Mouse (Mus musculus) hindbrain, embryonic 14.5 days (tissue): ENCODE data around the gene Zglp1. TPM values are rescaled to one million over a fixed set of nuclear protein-coding genes. Genes with fewer than 3 reads are reported as not detected.

ENCODE experiments used
- ATAC-seq: fragments of 200-750 bp; cut with Nextera tagmentation; 2 replicates; pipeline ENCODE4 v1.8.0; 2017; ENCODE audit warnings: moderate number of reproducible peaks, mild to moderate bottlenecking, moderate TSS enrichment, moderate library complexity; ENCODE audit not compliant: low FRiP score
- DNase-seq: peaks from one replicate; pipeline ENCODE4 v3.0.0-alpha.2; 2015; ENCODE audit warnings: low spot score
- H3K27ac ChIP-seq: fragments of 300-500 bp; sonication (generic); 2 replicates; pipeline ENCODE4 v1.5.1; 2014; ENCODE audit warnings: mild to moderate bottlenecking, moderate library complexity
- H3K27me3 ChIP-seq: fragments of 300-500 bp; sonication (generic); 2 replicates; pipeline ENCODE4 v1.6.1; 2014; ENCODE audit warnings: mild to moderate bottlenecking, low read length, mixed read lengths; ENCODE audit not compliant: control insufficient read depth, insufficient read depth
- H3K36me3 ChIP-seq: fragments of 300-500 bp; sonication (generic); replicated peaks from 2 replicates; pipeline ENCODE4 v1.6.1; 2014; ENCODE audit not compliant: control insufficient read depth, insufficient read depth
- H3K4me1 ChIP-seq: fragments of 300-500 bp; sonication (generic); replicated peaks from 2 replicates; pipeline ENCODE4 v1.6.1; 2014; ENCODE audit warnings: antibody characterized with exemption, low read length, mixed read lengths; ENCODE audit not compliant: control insufficient read depth, insufficient read depth
- H3K4me2 ChIP-seq: fragments of 300-500 bp; sonication (generic); replicated peaks from 2 replicates; pipeline ENCODE4 v1.6.1; 2014; ENCODE audit warnings: mild to moderate bottlenecking, moderate library complexity
- H3K4me3 ChIP-seq: fragments of 300-500 bp; sonication (generic); replicated peaks from 2 replicates; pipeline ENCODE4 v1.5.1; 2014; ENCODE audit warnings: mild to moderate bottlenecking, low read length
- H3K9ac ChIP-seq: fragments of 300-500 bp; sonication (generic); 2 replicates; pipeline ENCODE4 v1.6.1; 2014
- H3K9me3 ChIP-seq: fragments of 300-500 bp; sonication (generic); 2 replicates; pipeline ENCODE4 v1.6.1; 2016; ENCODE audit warnings: low read length; ENCODE audit not compliant: control insufficient read depth
- WGBS: fragments of 180-500 bp; shearing (Covaris S2); extraction: QIAGEN DNeasy Blood & Tissue Kit; methylation state at CpG from one replicate; pipeline ENCODE4 v1.1.7; 2014; 5-methylcytosine and 5-hydroxymethylcytosine counted together
- polyA plus RNA-seq: library from polyadenylated mRNA; unstranded; fragments of >200 nt; fragmentation: Nextera tagmentation; extraction: Ambion mirVana; gene quantifications from 2 replicates; pipeline ENCODE4 v1.2.1, GENCODE M21; 2014

Gene Zglp1
- polyA plus RNA-seq, 1 experiment from 2014 or later, result 2.0 TPM

DNA sequence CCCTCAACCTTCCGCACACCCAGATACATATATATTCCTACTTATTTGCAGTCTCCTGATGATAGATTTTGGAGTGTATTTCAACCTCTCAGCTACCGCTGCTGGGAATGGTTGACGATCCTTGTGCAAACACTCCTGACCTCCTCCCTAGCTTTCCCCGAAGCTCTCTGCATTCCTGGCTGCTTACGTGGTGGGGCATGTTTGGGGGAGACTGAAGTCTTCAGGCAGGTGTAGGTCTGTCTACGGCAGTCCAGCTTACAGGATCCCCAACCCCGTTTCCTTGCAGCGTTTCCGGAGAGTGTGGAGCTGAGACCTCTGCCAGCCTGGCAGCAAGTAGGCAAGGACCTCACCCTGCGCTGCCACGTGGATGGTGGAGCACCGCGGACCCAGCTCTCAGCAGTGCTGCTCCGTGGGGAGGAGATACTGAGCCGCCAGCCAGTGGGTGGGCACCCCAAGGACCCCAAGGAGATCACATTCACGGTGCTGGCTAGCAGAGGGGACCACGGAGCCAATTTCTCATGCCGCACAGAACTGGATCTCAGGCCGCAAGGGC lies 41.6 kb downstream of the Zglp1 start:
- H3K4me2 ChIP-seq, result no peak overlapping the region
- no peak for DNase-seq
- no peak for ATAC-seq
- peaks cover 35% of the 10 kb centered on the region for H3K27me3 ChIP-seq
- H3K36me3 ChIP-seq, result no peaks in the 10 kb centered on the region
- peaks cover 9% of the 10 kb centered on the region; the same call in 1 of the 2 replicates for H3K4me1 ChIP-seq
- 70% methylated on average over 19 of the region's 19 CpGs for WGBS
- no peak overlapping the region for H3K9ac ChIP-seq
- H3K27ac ChIP-seq, result no peak overlapping the region
- no peaks in the 10 kb centered on the region for H3K9me3 ChIP-seq
- H3K4me3 ChIP-seq, result no peak overlapping the region

GRCm38 (mm10) chr9:21022726-21023125 lies 44.2 kb downstream of the Zglp1 start:
- 82% methylated on average over 1 of the region's 1 CpGs for WGBS
- no peak for DNase-seq
- H3K27ac ChIP-seq, result no peak overlapping the region
- H3K27me3 ChIP-seq, result peaks cover 24% of the 10 kb centered on the region
- no peak overlapping the region for H3K4me2 ChIP-seq
- ATAC-seq, result no peak
- H3K4me1 ChIP-seq, result no peaks in the 10 kb centered on the region
- no peak overlapping the region for H3K4me3 ChIP-seq
- no peak overlapping the region for H3K9ac ChIP-seq
- no peaks in the 10 kb centered on the region for H3K9me3 ChIP-seq
- H3K36me3 ChIP-seq, result no peaks in the 10 kb centered on the region

- Histone ChIP-seq H3K36me3 (no peaks in the 10 kb centered on the region), H3K27ac (no peak overlapping the region), H3K4me2 (no peak overlapping the region), H3K4me3 (no peak overlapping the region), H3K4me1 (no peaks in the 10 kb centered on the region), H3K27me3 (peaks cover 28% of the 10 kb centered on the region), H3K9ac (no peak overlapping the region), H3K9me3 (no peaks in the 10 kb centered on the region)
- no peak for DNase-seq
- 64% methylated on average over 6 of the region's 6 CpGs for WGBS
- no peak for ATAC-seq
Observed at GRCm38 (mm10) chr9:21022288-21022687, 44.6 kb downstream of the Zglp1 start.

- Histone ChIP-seq H3K9me3 (no peaks in the 10 kb centered on the region), H3K4me1 (no peaks in the 10 kb centered on the region), H3K36me3 (no peaks in the 10 kb centered on the region), H3K27ac (no peak overlapping the region), H3K4me3 (no peak overlapping the region), H3K4me2 (no peak overlapping the region), H3K27me3 (peaks cover 30% of the 10 kb centered on the region), H3K9ac (no peak overlapping the region)
- ATAC-seq (no peak), DNase-seq (no peak)
- WGBS, result 76% methylated on average over 3 of the region's 3 CpGs
Observed at GRCm38 (mm10) chr9:21021363-21021762, 45.5 kb downstream of the Zglp1 start.

DNA sequence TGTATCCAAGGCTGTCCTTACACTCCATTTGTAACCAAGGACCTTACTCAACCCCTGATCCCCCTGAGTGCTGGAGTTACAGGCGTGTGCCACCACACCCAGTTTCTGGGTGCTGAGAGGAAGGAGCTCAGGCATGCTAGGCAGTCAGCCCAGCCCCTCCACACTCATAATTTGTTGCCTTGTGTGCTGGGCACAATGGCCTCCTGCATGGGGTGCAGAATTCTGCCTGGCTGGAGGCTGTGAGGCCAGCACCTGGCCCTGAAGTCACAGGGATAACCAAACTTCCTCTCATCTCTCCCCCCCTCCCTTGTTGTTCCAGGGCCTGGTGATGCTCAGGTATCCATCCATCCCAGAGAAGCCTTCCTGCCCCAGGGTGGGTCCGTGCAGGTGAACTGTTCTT lies 48.3 kb downstream of the Zglp1 start:
- ATAC-seq, result no peak
- Histone ChIP-seq H3K27me3 (peaks cover 54% of the 10 kb centered on the region), H3K27ac (no peak overlapping the region), H3K36me3 (no peaks in the 10 kb centered on the region), H3K9ac (no peak overlapping the region), H3K4me1 (no peaks in the 10 kb centered on the region), H3K4me2 (no peak overlapping the region), H3K4me3 (no peak overlapping the region), H3K9me3 (no peaks in the 10 kb centered on the region)
- WGBS, result 85% methylated on average over 2 of the region's 2 CpGs
- DNase-seq, result no peak

DNA sequence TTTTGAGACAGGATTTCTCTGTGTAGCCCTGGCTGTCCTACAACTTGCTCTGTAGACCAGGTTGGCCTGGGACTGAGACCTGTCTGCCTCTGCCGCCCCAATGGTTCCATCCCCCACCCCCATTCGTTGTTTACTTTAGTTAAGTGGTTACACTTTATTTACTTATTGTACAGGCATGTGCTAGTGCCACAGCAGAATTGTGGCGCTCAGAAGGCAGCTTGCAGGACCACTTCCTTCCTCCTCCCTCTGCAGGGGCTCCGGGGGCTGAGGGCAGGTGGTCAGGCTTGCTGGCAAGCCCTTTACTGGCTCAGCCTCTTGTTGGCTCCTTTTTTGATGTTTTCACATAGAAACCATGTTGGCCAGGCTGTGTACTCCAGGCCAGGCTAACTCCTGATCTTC lies 49.7 kb downstream of the Zglp1 start:
- WGBS, result 44% methylated on average over 4 of the region's 4 CpGs
- ATAC-seq, result no peak
- no peaks in the 10 kb centered on the region for H3K36me3 ChIP-seq
- no peak for DNase-seq
- no peak overlapping the region for H3K9ac ChIP-seq
- H3K27ac ChIP-seq, result no peak overlapping the region
- H3K4me3 ChIP-seq, result no peak overlapping the region
- peaks cover 57% of the 10 kb centered on the region for H3K27me3 ChIP-seq
- H3K4me1 ChIP-seq, result no peaks in the 10 kb centered on the region
- H3K9me3 ChIP-seq, result no peaks in the 10 kb centered on the region
- no peak overlapping the region for H3K4me2 ChIP-seq

DNA sequence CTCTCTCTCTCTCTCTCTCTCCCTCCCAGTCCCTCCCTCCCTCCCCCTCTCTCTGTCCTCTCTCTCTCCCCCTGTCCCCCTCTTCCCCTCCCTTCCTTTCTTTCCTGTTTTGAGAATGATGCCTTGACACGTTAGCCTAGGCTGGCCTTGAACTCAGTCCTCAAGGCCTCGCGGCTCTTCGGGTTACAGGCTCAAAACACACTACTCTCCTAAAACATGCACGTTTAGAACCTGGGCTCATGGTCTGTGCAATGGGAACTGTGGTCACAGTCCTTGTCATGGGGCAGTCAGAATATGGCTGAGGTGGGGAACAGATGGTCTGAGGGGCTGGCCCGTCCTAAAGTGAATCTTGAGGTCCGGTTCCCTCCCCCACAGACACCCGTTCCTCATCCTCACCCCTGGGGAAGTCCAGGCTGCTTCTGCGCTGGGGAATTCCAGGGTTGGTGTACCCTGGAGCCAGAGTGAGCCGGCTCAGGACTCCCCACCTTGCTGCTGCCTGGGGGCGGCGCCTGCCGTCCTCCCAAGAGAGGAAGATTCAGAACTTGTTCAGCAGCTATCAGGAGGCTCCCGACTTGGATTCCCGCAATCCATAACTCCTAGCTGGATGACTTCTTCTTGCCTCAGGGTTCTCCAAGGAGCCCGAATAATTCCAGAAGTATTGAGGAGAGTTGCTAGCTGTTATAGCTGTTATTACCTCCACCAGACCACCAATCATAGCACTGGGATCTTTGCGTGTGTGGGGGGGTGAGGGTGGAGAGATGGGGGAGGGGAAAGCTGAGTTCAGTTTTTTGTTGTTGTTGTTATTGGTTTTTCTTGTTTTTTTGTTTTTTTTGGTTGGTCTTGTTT lies 50.3 kb downstream of the Zglp1 start:
- H3K9me3 ChIP-seq, result no peaks in the 10 kb centered on the region
- peak overlapping the region; percentile 39; the same call in 1 of the 2 replicates for H3K4me2 ChIP-seq
- H3K9ac ChIP-seq, result no peak overlapping the region
- DNase-seq (no peak), ATAC-seq (no peak)
- H3K27me3 ChIP-seq, result peaks cover 55% of the 10 kb centered on the region
- WGBS, result 7% methylated on average over 17 of the region's 17 CpGs
- no peaks in the 10 kb centered on the region for H3K4me1 ChIP-seq
- H3K27ac ChIP-seq, result no peak overlapping the region
- H3K4me3 ChIP-seq, result peak overlapping the region; percentile 18; the same call in 1 of the 2 replicates
- no peaks in the 10 kb centered on the region for H3K36me3 ChIP-seq

DNA sequence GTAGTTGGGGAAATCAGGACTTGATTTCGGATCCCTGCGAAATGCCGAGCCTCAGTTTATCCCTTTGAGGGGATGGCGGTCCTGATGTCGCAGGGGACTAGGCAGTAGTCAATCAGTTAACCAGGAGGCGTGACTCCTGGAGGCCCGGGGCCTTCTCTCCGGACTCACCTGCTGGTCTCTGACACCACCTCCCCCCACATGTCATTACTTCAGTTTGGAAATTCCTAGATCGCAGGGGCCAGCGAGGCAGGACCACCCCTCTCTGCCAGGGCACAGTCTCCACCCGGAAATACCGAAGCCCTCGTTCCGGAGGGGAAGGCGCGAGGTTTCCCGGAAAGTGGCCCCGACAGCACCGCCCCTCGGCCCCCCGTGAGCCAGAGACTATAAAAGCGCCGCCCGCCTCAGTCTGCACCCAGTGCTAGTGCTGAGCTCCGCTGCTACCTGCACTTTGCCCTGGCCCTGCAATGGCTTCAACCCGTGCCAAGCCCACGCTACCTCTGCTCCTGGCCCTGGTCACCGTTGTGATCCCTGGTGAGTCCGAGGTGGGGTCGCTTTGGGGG lies 51.2 kb downstream of the Zglp1 start, which contains the start of gene Icam1:
Gene Icam1 (plus strand): TSS at position 415 of the 560 bp plus-strand sequence.
- DNase-seq (no peak), ATAC-seq (no peak)
- H3K27me3 ChIP-seq, result peaks cover 55% of the 10 kb centered on the region
- peak within 1 kb of the TSS; percentile 18 for H3K4me3 ChIP-seq
- no peaks in the 10 kb centered on the region for H3K9me3 ChIP-seq
- H3K36me3 ChIP-seq, result no peaks in the 10 kb centered on the region
- no peaks in the 10 kb centered on the region for H3K4me1 ChIP-seq
- no peak within 1 kb of the TSS for H3K27ac ChIP-seq
- 1% methylated on average over 30 of the region's 30 CpGs for WGBS
- peak within 1 kb of the TSS; percentile 39 for H3K4me2 ChIP-seq
- H3K9ac ChIP-seq, result 0 out of 2 replicates have a peak within 1 kb of the TSS, but pooled peaks have one; percentile 16

GRCm38 (mm10) chr9:21014691-21015570 lies 52.0 kb downstream of the Zglp1 start:
- no peak for DNase-seq
- no peak for ATAC-seq
- Histone ChIP-seq H3K9ac (no peak overlapping the region), H3K27me3 (peaks cover 55% of the 10 kb centered on the region), H3K27ac (no peak overlapping the region), H3K9me3 (no peaks in the 10 kb centered on the region), H3K4me1 (no peaks in the 10 kb centered on the region), H3K36me3 (no peaks in the 10 kb centered on the region), H3K4me3 (peak overlapping the region; percentile 18), H3K4me2 (peak overlapping the region; percentile 39)
- WGBS, result 2% methylated on average over 27 of the region's 29 CpGs
